Mouse (Mus musculus) stomach, embryonic 14.5 days (tissue): ENCODE results near the gene Gm37240. TPM values are rescaled to one million over a fixed set of nuclear protein-coding genes. Genes with fewer than 3 reads are reported as not detected.

Source experiments
- ATAC-seq: fragments of 200-750 bp; cut with Nextera tagmentation; 2 replicates; pipeline ENCODE4 v1.8.0; 2017; ENCODE audit warnings: low read depth, moderate TSS enrichment; ENCODE audit not compliant: insufficient number of reproducible peaks, insufficient read depth, low FRiP score
- H3K27ac ChIP-seq: fragments of 300-500 bp; sonication (generic); 2 replicates; pipeline ENCODE4 v1.5.1; 2014; ENCODE audit warnings: mild to moderate bottlenecking, low read length, moderate library complexity, mixed read lengths
- H3K27me3 ChIP-seq: fragments of 300-500 bp; sonication (generic); 2 replicates; pipeline ENCODE4 v1.6.1; 2014; ENCODE audit warnings: low read length, control low read depth, mixed read lengths; ENCODE audit not compliant: control insufficient read depth, insufficient read depth
- H3K36me3 ChIP-seq: fragments of 300-500 bp; sonication (generic); 2 replicates; pipeline ENCODE4 v1.6.1; 2014; ENCODE audit warnings: mild to moderate bottlenecking, control low read depth, low read length, moderate library complexity, mixed read lengths; ENCODE audit not compliant: control insufficient read depth, insufficient read depth
- H3K4me1 ChIP-seq: fragments of 300-500 bp; sonication (generic); 2 replicates; pipeline ENCODE4 v1.6.1; 2014; ENCODE audit warnings: low read length, control low read depth, mixed read lengths; ENCODE audit not compliant: control insufficient read depth, insufficient read depth
- H3K4me2 ChIP-seq: fragments of 300-500 bp; sonication (generic); replicated peaks from 2 replicates; pipeline ENCODE4 v1.6.1; 2014; ENCODE audit warnings: low read depth, low read length, control low read depth
- H3K4me3 ChIP-seq: fragments of 300-500 bp; sonication (generic); 2 replicates; pipeline ENCODE4 v1.5.1; 2014; ENCODE audit warnings: low read depth, low read length, control low read depth
- H3K9ac ChIP-seq: fragments of 300-500 bp; sonication (generic); replicated peaks from 2 replicates; pipeline ENCODE4 v1.6.1; 2014; ENCODE audit warnings: low read depth, mild to moderate bottlenecking, control low read depth, low read length, moderate library complexity, mixed read lengths
- H3K9me3 ChIP-seq: fragments of 300-500 bp; sonication (generic); 2 replicates; pipeline ENCODE4 v1.6.1; 2016; ENCODE audit warnings: low read depth, low read length, control low read depth; ENCODE audit not compliant: control insufficient read depth
- WGBS: fragments of 180-500 bp; shearing (Covaris S2); extraction: QIAGEN DNeasy Blood & Tissue Kit; methylation state at CpG from one replicate; pipeline ENCODE4 v1.1.7; 2014; 5-methylcytosine and 5-hydroxymethylcytosine counted together
- polyA plus RNA-seq: library from polyadenylated mRNA; unstranded; fragments of >200 nt; fragmentation: Nextera tagmentation; extraction: Ambion mirVana; gene quantifications from 2 replicates; pipeline ENCODE4 v1.2.1, GENCODE M21; 2014

The Gm37240 gene
- polyA plus RNA-seq, 1 experiment from 2014 or later: 9.6 TPM

DNA sequence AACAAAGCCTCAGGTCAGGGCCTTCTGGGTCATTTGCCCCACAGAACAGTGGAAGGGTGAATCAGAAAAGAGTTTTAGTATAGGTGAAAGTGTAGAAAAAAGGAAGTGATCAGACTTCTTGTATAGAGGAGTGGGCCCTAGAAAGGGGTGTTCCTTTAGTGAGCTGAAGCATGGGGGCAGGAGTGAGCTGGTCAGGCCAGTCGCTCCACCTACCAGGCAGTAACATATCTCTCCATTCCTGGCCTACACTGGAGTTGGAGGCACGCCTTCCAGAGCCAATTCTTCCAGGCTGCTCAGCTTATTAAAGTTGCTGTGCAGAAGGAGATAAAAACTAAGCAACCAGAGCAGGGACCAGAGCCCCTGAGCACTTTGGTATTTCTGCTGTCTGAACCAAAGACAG is 322.7 kb downstream of the Gm37240 start:
- 55% methylated on average over 2 of the region's 2 CpGs for WGBS
- no peak for ATAC-seq
- Histone ChIP-seq H3K4me3 (no peak overlapping the region), H3K4me1 (no peaks in the 10 kb centered on the region), H3K27ac (no peak overlapping the region), H3K9ac (no peak overlapping the region), H3K36me3 (no peaks in the 10 kb centered on the region), H3K4me2 (no peak overlapping the region), H3K9me3 (no peaks in the 10 kb centered on the region), H3K27me3 (no peaks in the 10 kb centered on the region)

DNA sequence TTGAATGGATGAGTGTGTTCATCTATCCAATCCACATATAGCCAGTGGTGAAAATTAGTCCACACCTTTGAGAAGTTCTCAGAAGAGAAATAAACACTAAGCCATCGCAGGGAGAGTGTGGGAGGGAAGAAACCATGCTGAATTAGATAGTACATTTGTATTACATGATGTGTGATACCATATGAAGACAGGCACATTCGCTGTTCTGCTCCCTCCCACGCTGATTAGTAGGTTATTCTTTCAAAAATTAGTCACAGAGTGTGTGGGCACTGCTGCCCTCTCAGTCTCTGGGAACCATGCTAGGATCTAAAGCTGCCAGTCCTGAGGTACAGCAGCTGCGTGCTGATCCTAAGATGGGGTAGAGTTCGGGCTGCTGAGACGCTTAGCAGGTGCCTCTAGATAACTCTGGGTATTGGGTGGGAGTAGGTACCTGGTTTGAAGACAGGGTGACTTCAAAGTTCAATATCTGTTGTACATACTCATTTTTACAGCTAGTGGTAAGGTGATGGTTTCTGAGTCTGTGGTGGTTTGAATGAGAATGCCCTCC is 333.5 kb downstream of the Gm37240 start:
- Histone ChIP-seq H3K9ac (no peak overlapping the region), H3K9me3 (no peaks in the 10 kb centered on the region), H3K27ac (no peak overlapping the region), H3K4me3 (no peak overlapping the region), H3K4me1 (0 out of 2 replicates have a peak, but pooled peaks cover 6% of the 10 kb centered on the region), H3K36me3 (no peaks in the 10 kb centered on the region), H3K27me3 (no peaks in the 10 kb centered on the region), H3K4me2 (no peak overlapping the region)
- WGBS: 85% methylated on average over 6 of the region's 6 CpGs
- ATAC-seq: no peak

DNA sequence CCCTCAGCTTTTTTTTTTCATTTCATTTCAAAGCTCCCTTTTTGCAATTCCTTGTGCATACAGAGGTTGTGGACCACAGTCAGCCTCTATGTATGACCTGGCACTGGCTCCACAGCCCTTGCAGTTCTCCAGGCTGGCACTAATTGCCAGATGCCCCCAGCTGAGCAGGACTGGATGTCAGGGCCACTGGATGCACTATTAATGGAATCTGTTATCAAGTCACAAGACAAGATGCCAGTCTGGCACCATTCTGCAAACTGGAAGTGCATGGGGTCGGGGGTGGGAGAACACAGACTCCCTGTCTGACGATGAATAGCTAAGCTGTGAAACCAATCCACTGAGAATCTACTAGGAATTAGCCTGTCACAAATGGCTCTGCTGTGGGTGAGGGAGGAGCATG is 336.0 kb downstream of the Gm37240 start:
- Histone ChIP-seq H3K4me3 (no peak overlapping the region), H3K9ac (no peak overlapping the region), H3K4me1 (0 out of 2 replicates have a peak, but pooled peaks cover 6% of the 10 kb centered on the region), H3K36me3 (no peaks in the 10 kb centered on the region), H3K4me2 (no peak overlapping the region), H3K27ac (no peak overlapping the region), H3K27me3 (no peaks in the 10 kb centered on the region), H3K9me3 (no peaks in the 10 kb centered on the region)
- WGBS: 57% methylated on average over 2 of the region's 2 CpGs
- peak; percentile 42; the same call in 1 of the 2 replicates for ATAC-seq

DNA sequence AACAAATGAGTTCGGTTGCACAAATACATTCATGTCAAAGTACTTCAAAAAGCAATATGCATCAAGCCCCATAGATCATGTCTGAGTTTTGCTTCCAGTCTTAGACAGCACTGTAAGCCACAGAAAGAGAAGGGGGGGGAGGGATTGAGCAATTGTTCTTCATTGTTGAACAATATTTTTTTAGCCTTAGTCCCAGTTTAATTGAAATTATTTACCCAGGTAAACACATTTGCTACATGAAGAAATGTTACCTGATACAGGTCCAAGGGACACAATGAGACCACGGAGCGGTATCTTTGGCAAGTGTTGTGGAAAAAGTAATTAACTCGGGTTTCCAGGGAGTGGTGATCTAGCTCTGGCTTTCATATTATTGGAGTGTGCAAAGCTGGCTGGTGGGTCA is 337.0 kb downstream of the Gm37240 start:
- no peak overlapping the region for H3K27ac ChIP-seq
- no peaks in the 10 kb centered on the region for H3K27me3 ChIP-seq
- ATAC-seq: no peak

DNA sequence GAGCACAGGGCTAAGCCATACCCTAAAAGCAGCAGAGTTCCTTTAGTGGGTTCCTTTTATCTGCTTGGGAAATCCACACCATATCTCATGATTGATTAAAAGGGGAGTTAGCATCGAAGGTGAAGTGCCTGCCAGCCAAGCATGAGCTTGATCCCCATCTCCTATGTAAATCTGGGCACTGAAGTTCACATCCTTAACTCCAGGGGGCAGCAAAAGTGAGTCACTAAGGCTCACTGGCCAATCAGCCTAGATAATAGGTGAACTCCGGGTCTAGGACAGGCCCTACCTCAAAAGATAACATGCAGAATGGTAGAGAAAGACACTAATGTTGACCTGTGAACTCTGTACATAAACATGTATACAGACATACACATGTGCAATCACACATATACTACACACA is 343.7 kb downstream of the Gm37240 start:
- H3K4me2 ChIP-seq: no peak overlapping the region
- 45% methylated on average over 2 of the region's 2 CpGs for WGBS
- no peak overlapping the region for H3K9ac ChIP-seq
- no peaks in the 10 kb centered on the region for H3K27me3 ChIP-seq
- no peak overlapping the region for H3K4me3 ChIP-seq
- no peaks in the 10 kb centered on the region for H3K4me1 ChIP-seq
- no peaks in the 10 kb centered on the region for H3K36me3 ChIP-seq
- H3K27ac ChIP-seq: no peak overlapping the region
- no peak for ATAC-seq
- no peaks in the 10 kb centered on the region for H3K9me3 ChIP-seq

More for the DNA sequence above, 337.0 kb downstream of the Gm37240 start:
- 63% methylated on average over 4 of the region's 4 CpGs for WGBS
- Histone ChIP-seq H3K4me3 (no peak overlapping the region), H3K36me3 (no peaks in the 10 kb centered on the region), H3K9ac (no peak overlapping the region), H3K4me2 (no peak overlapping the region), H3K4me1 (0 out of 2 replicates have a peak, but pooled peaks cover 6% of the 10 kb centered on the region), H3K9me3 (no peaks in the 10 kb centered on the region)

DNA sequence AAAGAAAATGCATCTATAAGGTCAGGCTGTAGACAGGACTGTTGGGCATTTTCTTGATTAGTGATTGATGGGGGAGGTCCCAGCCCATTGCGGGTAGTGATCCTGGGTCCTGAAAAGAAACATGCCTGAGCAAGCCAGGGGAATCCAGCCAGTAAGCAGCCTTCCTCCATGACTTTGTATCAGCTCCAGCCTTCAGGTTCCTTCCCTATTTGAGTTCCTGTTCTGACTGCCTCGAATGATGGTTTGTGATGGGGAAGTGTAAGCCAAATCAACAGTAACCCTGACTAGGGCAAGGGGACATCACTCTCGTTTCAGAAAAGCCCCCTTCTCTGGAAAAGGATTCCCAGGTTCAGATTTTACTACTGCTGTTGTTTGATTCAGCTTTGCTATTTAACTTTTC is 344.6 kb downstream of the Gm37240 start:
- Histone ChIP-seq H3K9ac (no peak overlapping the region), H3K27me3 (no peaks in the 10 kb centered on the region), H3K27ac (no peak overlapping the region), H3K4me2 (no peak overlapping the region), H3K36me3 (no peaks in the 10 kb centered on the region), H3K4me3 (no peak overlapping the region), H3K9me3 (no peaks in the 10 kb centered on the region), H3K4me1 (no peaks in the 10 kb centered on the region)
- ATAC-seq: no peak
- 61% methylated on average over 3 of the region's 3 CpGs for WGBS

DNA sequence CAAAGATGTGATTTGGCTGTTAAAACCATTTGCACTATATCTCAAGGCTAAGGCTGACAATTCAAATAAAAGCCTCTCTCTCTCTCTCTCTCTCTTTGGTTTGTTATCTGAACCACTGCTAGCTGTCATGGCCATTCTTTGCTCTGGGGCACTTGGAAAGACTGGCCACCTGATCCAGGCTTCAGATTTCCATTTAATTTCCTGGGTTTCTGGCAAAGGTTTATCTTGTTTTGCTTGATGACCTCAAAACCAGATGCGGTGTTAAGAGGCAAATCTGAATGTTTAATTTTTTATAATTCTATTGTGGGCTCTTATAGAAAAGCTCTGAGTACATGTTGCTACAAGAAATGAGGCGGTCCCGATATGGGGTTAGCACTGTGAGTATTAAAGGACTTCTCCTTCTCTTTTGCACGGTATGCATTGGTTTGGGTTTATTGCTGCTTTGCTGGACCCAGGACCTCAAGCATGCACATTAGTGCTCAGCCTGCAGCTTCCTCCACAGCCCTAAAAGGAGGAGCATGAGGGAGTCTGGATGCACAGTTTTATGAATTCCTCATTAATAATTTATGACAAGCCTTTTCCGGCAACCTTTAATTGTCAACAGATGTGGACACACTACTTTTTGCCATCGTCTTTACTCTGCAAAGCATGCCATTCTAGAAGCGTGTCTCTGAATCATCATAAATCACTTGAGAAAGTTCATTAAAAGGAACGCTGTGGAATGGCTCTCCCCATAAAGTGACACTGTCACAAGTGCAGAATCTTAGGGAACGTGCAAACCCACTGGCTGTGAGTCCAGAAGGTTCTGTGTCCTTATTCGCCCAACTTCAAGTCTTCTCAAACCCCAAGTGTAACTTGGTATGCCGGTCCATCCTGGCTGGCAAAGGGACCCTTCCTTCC is 351.4 kb downstream of the Gm37240 start:
- no peak overlapping the region for H3K9ac ChIP-seq
- no peaks in the 10 kb centered on the region for H3K9me3 ChIP-seq
- H3K27ac ChIP-seq: no peak overlapping the region
- no peaks in the 10 kb centered on the region for H3K4me1 ChIP-seq
- H3K4me3 ChIP-seq: no peak overlapping the region
- no peak overlapping the region for H3K4me2 ChIP-seq
- WGBS: 71% methylated on average over 11 of the region's 11 CpGs
- no peaks in the 10 kb centered on the region for H3K27me3 ChIP-seq
- no peaks in the 10 kb centered on the region for H3K36me3 ChIP-seq
- ATAC-seq: no peak

DNA sequence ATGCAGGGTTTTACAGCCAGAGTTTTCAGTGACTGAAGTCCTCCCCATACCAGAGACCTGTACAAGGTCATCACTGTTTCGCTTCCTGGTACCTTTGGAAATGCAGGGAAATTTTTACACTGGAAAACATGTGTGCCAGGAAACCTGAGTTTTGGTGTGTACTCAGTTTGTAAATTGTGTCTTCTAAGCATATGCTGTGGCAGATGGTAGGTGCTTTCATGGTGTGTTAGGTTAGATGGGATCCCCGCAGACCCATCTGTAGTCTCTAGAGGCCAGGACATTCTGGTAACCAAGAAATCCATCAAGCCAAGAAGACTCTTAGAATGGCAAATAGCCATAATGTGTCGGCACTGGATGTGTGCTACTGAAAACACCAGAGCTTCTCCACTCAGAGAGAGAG is 352.3 kb downstream of the Gm37240 start:
- H3K9ac ChIP-seq: no peak overlapping the region
- no peaks in the 10 kb centered on the region for H3K4me1 ChIP-seq
- H3K4me2 ChIP-seq: no peak overlapping the region
- 78% methylated on average over 3 of the region's 3 CpGs for WGBS
- H3K27ac ChIP-seq: no peak overlapping the region
- H3K27me3 ChIP-seq: no peaks in the 10 kb centered on the region
- H3K4me3 ChIP-seq: no peak overlapping the region
- no peaks in the 10 kb centered on the region for H3K9me3 ChIP-seq
- H3K36me3 ChIP-seq: no peaks in the 10 kb centered on the region
- ATAC-seq: no peak
